Mouse (Mus musculus): ENCODE results near the gene Zeb2. TPM values are rescaled to one million over a fixed set of nuclear protein-coding genes. Genes with fewer than 3 reads are reported as not detected.

The Zeb2 gene
- polyA plus RNA-seq, 1 experiment from 2014 or later = 32.3 TPM

- no peak overlapping the region for H3K27ac ChIP-seq (replicated peaks; ENCODE audit: low read depth, low read length)
- H3K4me1 ChIP-seq (ENCODE audit: control insufficient read depth, insufficient read depth, low read length) = no peaks in the 10 kb centered on the region
- no peak overlapping the region for H3K9ac ChIP-seq (replicated peaks; ENCODE audit: low read length)
- ATAC-seq (ENCODE audit: low FRiP score, low TSS enrichment) (no peak), DNase-seq (no peak)
- 88% methylated on average over 2 of the region's 2 CpGs for WGBS
- no peak overlapping the region for H3K4me2 ChIP-seq (ENCODE audit: low read length)
- H3K36me3 ChIP-seq (ENCODE audit: control insufficient read depth, insufficient read depth, low read length) = no peaks in the 10 kb centered on the region
- H3K27me3 ChIP-seq (ENCODE audit: control insufficient read depth, insufficient read depth, low read length) = no peaks in the 10 kb centered on the region
- H3K9me3 ChIP-seq (ENCODE audit: control insufficient read depth, low read length) = no peaks in the 10 kb centered on the region
- H3K4me3 ChIP-seq (replicated peaks; ENCODE audit: low read depth, low read length) = no peak overlapping the region
Observed at GRCm38 (mm10) chr2:44969226-44969625, 148.0 kb downstream of the Zeb2 start.

- DNase-seq (no peak), ATAC-seq (ENCODE audit: low FRiP score, low TSS enrichment) (no peak)
- Histone ChIP-seq H3K27me3 (ENCODE audit: control insufficient read depth, insufficient read depth, low read length) (no peaks in the 10 kb centered on the region), H3K9me3 (ENCODE audit: control insufficient read depth, low read length) (no peaks in the 10 kb centered on the region), H3K4me3 (replicated peaks; ENCODE audit: low read depth, low read length) (no peak overlapping the region), H3K4me1 (ENCODE audit: control insufficient read depth, insufficient read depth, low read length) (no peaks in the 10 kb centered on the region), H3K36me3 (ENCODE audit: control insufficient read depth, insufficient read depth, low read length) (no peaks in the 10 kb centered on the region), H3K27ac (replicated peaks; ENCODE audit: low read depth, low read length) (no peak overlapping the region), H3K4me2 (ENCODE audit: low read length) (no peak overlapping the region), H3K9ac (replicated peaks; ENCODE audit: low read length) (no peak overlapping the region)
- WGBS = 92% methylated on average over 2 of the region's 2 CpGs
Observed at GRCm38 (mm10) chr2:44965834-44966555, 151.2 kb downstream of the Zeb2 start.

DNA sequence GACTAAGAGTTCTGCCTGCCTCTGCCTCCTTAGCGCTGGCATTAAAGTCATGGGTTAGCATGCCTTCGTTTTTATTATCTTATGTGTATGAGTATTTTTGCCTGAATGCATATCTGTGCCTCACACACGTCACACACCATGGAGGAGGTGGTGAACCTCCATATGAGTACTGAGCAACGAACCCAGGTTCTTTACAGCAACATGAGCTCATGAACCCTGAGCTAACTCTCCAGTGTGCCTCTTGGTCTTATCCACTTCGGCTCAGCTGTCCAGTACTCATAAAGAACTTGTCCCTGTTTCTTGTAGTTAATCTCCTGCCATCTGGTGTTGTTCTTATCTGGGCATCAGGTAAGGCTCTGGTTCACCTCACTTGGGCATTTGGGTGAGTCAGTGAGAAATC, 154.6 kb downstream of the Zeb2 start:
- no peak for DNase-seq
- Histone ChIP-seq H3K4me3 (replicated peaks; ENCODE audit: low read depth, low read length) (no peak overlapping the region), H3K9me3 (ENCODE audit: control insufficient read depth, low read length) (no peaks in the 10 kb centered on the region), H3K36me3 (ENCODE audit: control insufficient read depth, insufficient read depth, low read length) (no peaks in the 10 kb centered on the region), H3K27ac (replicated peaks; ENCODE audit: low read depth, low read length) (no peak overlapping the region), H3K4me1 (ENCODE audit: control insufficient read depth, insufficient read depth, low read length) (no peaks in the 10 kb centered on the region), H3K9ac (replicated peaks; ENCODE audit: low read length) (no peak overlapping the region), H3K27me3 (ENCODE audit: control insufficient read depth, insufficient read depth, low read length) (no peaks in the 10 kb centered on the region), H3K4me2 (ENCODE audit: low read length) (no peak overlapping the region)
- no peak for ATAC-seq (ENCODE audit: low FRiP score, low TSS enrichment)
- 92% methylated on average over 5 of the region's 5 CpGs for WGBS

- Histone ChIP-seq H3K27me3 (ENCODE audit: control insufficient read depth, insufficient read depth, low read length) (no peaks in the 10 kb centered on the region), H3K9me3 (ENCODE audit: control insufficient read depth, low read length) (no peaks in the 10 kb centered on the region), H3K27ac (replicated peaks; ENCODE audit: low read depth, low read length) (no peak overlapping the region), H3K4me1 (ENCODE audit: control insufficient read depth, insufficient read depth, low read length) (no peaks in the 10 kb centered on the region), H3K36me3 (ENCODE audit: control insufficient read depth, insufficient read depth, low read length) (no peaks in the 10 kb centered on the region), H3K4me3 (replicated peaks; ENCODE audit: low read depth, low read length) (no peak overlapping the region), H3K9ac (replicated peaks; ENCODE audit: low read length) (no peak overlapping the region), H3K4me2 (ENCODE audit: low read length) (no peak overlapping the region)
- DNase-seq (no peak), ATAC-seq (ENCODE audit: low FRiP score, low TSS enrichment) (no peak)
- WGBS = 95% methylated on average over 4 of the region's 4 CpGs
Observed at GRCm38 (mm10) chr2:44961192-44961591, 156.0 kb downstream of the Zeb2 start.

DNA sequence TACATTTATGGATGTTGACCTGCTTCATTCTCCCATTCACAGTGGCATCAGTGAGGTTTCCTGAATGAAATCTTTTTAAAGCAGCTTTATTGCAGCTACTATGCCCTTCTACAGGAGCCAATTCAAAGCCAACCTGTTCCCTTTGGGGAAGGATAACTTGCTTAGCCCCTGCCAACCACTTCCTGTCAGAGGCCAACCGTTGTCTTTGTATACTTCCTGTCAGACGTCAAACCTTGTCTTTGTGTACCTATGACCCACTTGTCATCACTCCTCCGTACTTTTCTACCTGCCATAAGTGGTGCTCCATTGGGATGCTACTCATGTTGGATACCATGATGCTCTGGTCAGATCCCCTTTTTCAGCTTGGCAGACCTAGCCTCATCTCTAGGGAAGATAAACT, 156.6 kb downstream of the Zeb2 start:
- ATAC-seq (ENCODE audit: low FRiP score, low TSS enrichment) (no peak), DNase-seq (no peak)
- H3K4me1 ChIP-seq (ENCODE audit: control insufficient read depth, insufficient read depth, low read length) = no peaks in the 10 kb centered on the region
- H3K36me3 ChIP-seq (ENCODE audit: control insufficient read depth, insufficient read depth, low read length) = no peaks in the 10 kb centered on the region
- H3K27me3 ChIP-seq (ENCODE audit: control insufficient read depth, insufficient read depth, low read length) = no peaks in the 10 kb centered on the region
- WGBS = 92% methylated on average over 3 of the region's 3 CpGs
- H3K4me3 ChIP-seq (replicated peaks; ENCODE audit: low read depth, low read length) = no peak overlapping the region
- no peak overlapping the region for H3K27ac ChIP-seq (replicated peaks; ENCODE audit: low read depth, low read length)
- H3K9ac ChIP-seq (replicated peaks; ENCODE audit: low read length) = no peak overlapping the region
- no peaks in the 10 kb centered on the region for H3K9me3 ChIP-seq (ENCODE audit: control insufficient read depth, low read length)
- H3K4me2 ChIP-seq (ENCODE audit: low read length) = no peak overlapping the region

DNA sequence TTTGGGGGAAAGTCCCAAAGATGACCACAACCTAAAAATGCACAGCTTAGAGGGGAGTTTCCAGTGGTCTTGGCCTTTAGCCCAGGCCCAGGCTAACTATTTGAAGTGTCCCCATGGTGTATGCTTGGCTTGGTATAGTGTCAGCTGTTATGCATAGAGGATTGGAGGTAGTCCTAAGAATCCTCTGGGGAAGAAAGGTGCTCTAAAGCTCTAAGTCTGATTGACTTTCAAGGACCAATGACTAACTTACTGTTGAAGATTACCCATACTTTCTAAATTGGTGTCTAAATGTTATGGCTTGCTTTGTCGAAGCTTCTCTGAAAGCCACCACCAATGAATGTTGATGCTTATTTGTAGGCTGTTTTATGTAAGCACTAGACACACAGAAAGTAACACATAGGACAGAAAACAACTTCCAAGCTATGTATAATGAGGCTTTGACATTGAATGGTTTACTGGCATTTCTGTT, 159.8 kb downstream of the Zeb2 start:
- Histone ChIP-seq H3K27ac (replicated peaks; ENCODE audit: low read depth, low read length) (no peak overlapping the region), H3K4me1 (ENCODE audit: control insufficient read depth, insufficient read depth, low read length) (no peaks in the 10 kb centered on the region), H3K27me3 (ENCODE audit: control insufficient read depth, insufficient read depth, low read length) (no peaks in the 10 kb centered on the region), H3K9me3 (ENCODE audit: control insufficient read depth, low read length) (no peaks in the 10 kb centered on the region), H3K4me3 (replicated peaks; ENCODE audit: low read depth, low read length) (no peak overlapping the region), H3K36me3 (ENCODE audit: control insufficient read depth, insufficient read depth, low read length) (no peaks in the 10 kb centered on the region), H3K4me2 (ENCODE audit: low read length) (no peak overlapping the region), H3K9ac (replicated peaks; ENCODE audit: low read length) (no peak overlapping the region)
- WGBS = 90% methylated on average over 1 of the region's 1 CpGs
- DNase-seq (no peak), ATAC-seq (ENCODE audit: low FRiP score, low TSS enrichment) (no peak)

DNA sequence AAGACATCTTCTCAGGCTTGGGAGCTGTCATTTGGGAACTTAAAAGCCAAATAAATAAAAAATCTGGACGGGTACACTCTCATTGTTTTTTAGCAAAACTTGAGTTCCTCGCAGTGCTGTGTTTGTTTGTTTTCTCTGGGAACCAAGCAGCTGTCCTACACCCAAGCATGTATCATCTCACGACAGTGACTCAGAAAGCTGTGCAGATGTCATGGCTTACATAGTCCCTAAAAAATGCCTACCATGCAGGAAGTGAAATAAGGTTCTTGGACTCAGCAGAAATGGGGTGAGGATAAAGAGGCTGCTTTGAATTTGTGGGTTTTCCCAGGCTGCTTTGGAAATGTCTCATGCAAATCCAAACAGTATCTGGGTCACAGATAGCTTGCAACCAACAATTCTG, 161.0 kb downstream of the Zeb2 start:
- Histone ChIP-seq H3K9me3 (ENCODE audit: control insufficient read depth, low read length) (no peaks in the 10 kb centered on the region), H3K4me3 (replicated peaks; ENCODE audit: low read depth, low read length) (no peak overlapping the region), H3K4me1 (ENCODE audit: control insufficient read depth, insufficient read depth, low read length) (no peaks in the 10 kb centered on the region), H3K9ac (replicated peaks; ENCODE audit: low read length) (no peak overlapping the region), H3K27me3 (ENCODE audit: control insufficient read depth, insufficient read depth, low read length) (no peaks in the 10 kb centered on the region), H3K4me2 (ENCODE audit: low read length) (no peak overlapping the region), H3K27ac (replicated peaks; ENCODE audit: low read depth, low read length) (no peak overlapping the region), H3K36me3 (ENCODE audit: control insufficient read depth, insufficient read depth, low read length) (no peaks in the 10 kb centered on the region)
- ATAC-seq (ENCODE audit: low FRiP score, low TSS enrichment) (no peak), DNase-seq (no peak)
- 81% methylated on average over 3 of the region's 3 CpGs for WGBS

DNA sequence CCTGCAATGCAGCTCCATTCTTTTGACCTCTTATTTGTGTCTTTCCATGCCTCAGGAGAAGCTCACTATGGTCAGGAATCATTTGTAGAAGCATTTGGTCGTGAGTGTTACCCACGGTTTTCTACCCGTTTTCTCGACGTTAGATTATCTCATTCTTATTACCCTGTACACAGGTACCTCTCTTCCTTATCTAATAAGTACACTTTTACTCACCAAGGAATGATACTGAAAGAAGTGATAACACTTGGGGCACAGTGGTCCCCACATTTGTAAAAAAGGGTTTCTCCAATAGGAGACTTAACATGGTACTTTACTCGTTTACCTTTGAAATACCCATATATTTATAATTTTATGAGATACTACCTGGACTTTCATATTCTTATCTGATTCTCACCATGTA, 161.7 kb downstream of the Zeb2 start:
- no peak for DNase-seq
- WGBS = 92% methylated on average over 6 of the region's 6 CpGs
- no peaks in the 10 kb centered on the region for H3K9me3 ChIP-seq (ENCODE audit: control insufficient read depth, low read length)
- H3K4me3 ChIP-seq (replicated peaks; ENCODE audit: low read depth, low read length) = no peak overlapping the region
- no peak overlapping the region for H3K27ac ChIP-seq (replicated peaks; ENCODE audit: low read depth, low read length)
- no peak for ATAC-seq (ENCODE audit: low FRiP score, low TSS enrichment)
- H3K27me3 ChIP-seq (ENCODE audit: control insufficient read depth, insufficient read depth, low read length) = no peaks in the 10 kb centered on the region
- no peak overlapping the region for H3K4me2 ChIP-seq (ENCODE audit: low read length)
- H3K9ac ChIP-seq (replicated peaks; ENCODE audit: low read length) = no peak overlapping the region
- H3K36me3 ChIP-seq (ENCODE audit: control insufficient read depth, insufficient read depth, low read length) = no peaks in the 10 kb centered on the region
- H3K4me1 ChIP-seq (ENCODE audit: control insufficient read depth, insufficient read depth, low read length) = no peaks in the 10 kb centered on the region

DNA sequence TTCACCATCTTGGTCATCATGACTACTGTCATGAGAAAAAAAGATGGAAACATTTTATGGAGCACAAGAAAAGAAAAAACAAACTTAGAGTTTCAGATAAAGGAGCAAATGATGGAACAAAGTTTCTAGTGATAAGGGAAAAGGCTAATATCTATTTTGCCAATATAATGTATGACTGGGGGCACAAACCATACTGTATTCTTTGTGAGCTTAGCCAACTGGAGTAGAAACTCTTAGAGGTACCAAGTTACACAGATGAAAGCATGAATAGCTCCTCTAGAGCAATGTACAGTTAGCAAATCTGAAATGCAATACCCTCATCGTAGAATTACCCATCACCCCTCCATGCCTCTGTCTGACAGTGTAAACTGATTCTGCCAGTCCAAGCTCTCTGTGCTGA, 163.0 kb downstream of the Zeb2 start:
- Histone ChIP-seq H3K27me3 (ENCODE audit: control insufficient read depth, insufficient read depth, low read length) (no peaks in the 10 kb centered on the region), H3K9me3 (ENCODE audit: control insufficient read depth, low read length) (no peaks in the 10 kb centered on the region), H3K4me3 (replicated peaks; ENCODE audit: low read depth, low read length) (no peak overlapping the region), H3K27ac (replicated peaks; ENCODE audit: low read depth, low read length) (no peak overlapping the region), H3K4me1 (ENCODE audit: control insufficient read depth, insufficient read depth, low read length) (no peaks in the 10 kb centered on the region), H3K9ac (replicated peaks; ENCODE audit: low read length) (no peak overlapping the region), H3K4me2 (ENCODE audit: low read length) (no peak overlapping the region), H3K36me3 (ENCODE audit: control insufficient read depth, insufficient read depth, low read length) (no peaks in the 10 kb centered on the region)
- DNase-seq (no peak), ATAC-seq (ENCODE audit: low FRiP score, low TSS enrichment) (no peak)
- WGBS = 92% methylated on average over 1 of the region's 1 CpGs
